Mouse (Mus musculus): ENCODE data around the gene Kif27. TPM values are rescaled to one million over a fixed set of nuclear protein-coding genes. Genes with fewer than 3 reads are reported as not detected.

Gene Kif27
- polyA plus RNA-seq, 1 experiment from 2014 or later, result 0.86 TPM

DNA sequence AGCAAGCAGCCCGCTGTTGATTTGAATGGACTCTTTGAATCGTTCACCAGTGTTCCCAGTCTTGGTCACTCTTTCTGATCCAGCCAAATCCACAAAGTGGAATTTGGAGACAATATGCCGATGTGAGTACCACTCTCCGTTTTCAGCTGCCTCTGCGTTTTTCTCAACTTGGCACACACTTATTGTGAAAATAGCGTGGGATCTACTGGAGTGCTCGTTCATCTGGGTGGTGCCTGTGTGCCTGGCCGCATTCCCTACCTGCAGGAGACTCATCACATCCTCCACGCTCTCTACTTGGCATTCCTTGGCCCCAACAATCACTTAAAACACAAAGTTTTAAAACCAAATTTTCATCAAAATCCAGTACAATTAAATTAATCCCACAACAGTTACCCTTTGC lies 14.4 kb downstream of the Kif27 start:
- Histone ChIP-seq H3K27ac (replicated peaks) (no peak overlapping the region), H3K4me1 (no peaks in the 10 kb centered on the region), H3K36me3 (replicated peaks) (no peaks in the 10 kb centered on the region), H3K9me3 (no peaks in the 10 kb centered on the region), H3K4me3 (no peak overlapping the region), H3K27me3 (replicated peaks; ENCODE audit: low read depth, poor library complexity, severe bottlenecking) (no peaks in the 10 kb centered on the region)
- DNase-seq (ENCODE audit: low spot score), result no peak
- WGBS, result 88% methylated on average over 9 of the region's 9 CpGs

DNA sequence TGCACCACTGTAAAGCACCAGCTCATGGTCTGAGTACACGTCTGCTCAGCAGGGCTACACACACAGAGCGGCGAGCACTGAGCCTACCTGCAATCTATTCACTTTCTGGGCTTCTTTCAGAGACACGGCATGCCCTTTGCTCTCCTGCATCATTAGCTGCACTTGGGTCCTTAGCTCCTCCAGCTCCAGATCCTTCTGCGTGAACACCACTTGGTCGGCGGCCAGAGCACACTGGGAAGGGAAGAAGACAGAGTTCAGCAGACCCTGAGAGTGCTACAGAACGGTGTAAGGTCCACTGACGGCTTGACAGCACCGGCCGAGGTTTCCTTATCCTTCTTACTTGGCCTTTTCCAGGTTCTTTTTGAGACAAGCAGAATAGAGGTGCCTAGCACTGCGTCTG lies 21.5 kb downstream of the Kif27 start:
- Histone ChIP-seq H3K36me3 (replicated peaks) (no peaks in the 10 kb centered on the region), H3K27me3 (replicated peaks; ENCODE audit: low read depth, poor library complexity, severe bottlenecking) (no peaks in the 10 kb centered on the region), H3K9me3 (0 out of 2 replicates have a peak, but pooled peaks cover 2% of the 10 kb centered on the region), H3K4me3 (no peak overlapping the region), H3K4me1 (no peaks in the 10 kb centered on the region), H3K27ac (replicated peaks) (no peak overlapping the region)
- no peak for DNase-seq (ENCODE audit: low spot score)
- WGBS, result 82% methylated on average over 12 of the region's 12 CpGs

DNA sequence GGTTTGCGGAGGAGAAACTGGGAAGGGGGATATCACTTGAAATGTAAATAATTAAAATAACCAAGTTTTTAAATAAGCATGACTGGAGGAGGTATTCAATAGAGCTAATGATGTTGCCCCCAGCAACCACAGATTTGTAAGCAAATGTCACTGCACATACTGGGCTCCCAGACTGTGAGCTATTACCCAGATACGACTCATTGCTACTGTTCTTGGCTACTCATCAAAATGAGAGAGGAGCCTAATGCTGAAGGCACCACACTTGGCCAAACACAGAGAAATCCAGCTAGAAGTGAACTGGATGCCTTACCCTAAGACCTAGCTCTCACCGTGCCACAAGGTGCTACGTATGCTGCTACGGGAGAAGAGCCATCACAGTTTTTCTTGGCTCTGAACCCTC lies 24.8 kb downstream of the Kif27 start:
- H3K4me3 ChIP-seq, result no peak overlapping the region
- 95% methylated on average over 5 of the region's 5 CpGs for WGBS
- H3K27me3 ChIP-seq (replicated peaks; ENCODE audit: low read depth, poor library complexity, severe bottlenecking), result no peaks in the 10 kb centered on the region
- DNase-seq (ENCODE audit: low spot score), result no peak
- 0 out of 2 replicates have a peak, but pooled peaks cover 2% of the 10 kb centered on the region for H3K9me3 ChIP-seq
- no peak overlapping the region for H3K27ac ChIP-seq (replicated peaks)
- H3K4me1 ChIP-seq, result no peaks in the 10 kb centered on the region
- no peaks in the 10 kb centered on the region for H3K36me3 ChIP-seq (replicated peaks)

DNA sequence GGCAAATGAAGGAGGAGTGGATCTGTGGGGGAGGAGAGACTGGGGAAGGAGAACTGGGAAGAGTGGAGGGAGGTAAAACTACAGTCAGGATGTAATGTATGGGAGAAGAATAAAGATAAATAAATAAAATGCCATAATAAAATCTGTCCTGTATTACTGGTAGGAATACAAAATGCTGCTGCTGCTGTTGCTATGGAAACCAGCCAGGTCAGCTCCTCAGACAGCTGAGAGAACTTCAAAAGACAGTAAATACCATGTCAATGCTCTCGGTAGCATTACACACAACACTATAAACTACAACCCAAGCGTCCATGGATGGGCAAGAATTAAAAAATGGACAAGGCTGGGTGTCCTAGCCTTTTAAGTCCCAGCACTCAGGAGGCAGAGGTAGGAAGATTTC lies 41.2 kb downstream of the Kif27 start:
- H3K27ac ChIP-seq (replicated peaks), result no peak overlapping the region
- no peaks in the 10 kb centered on the region for H3K4me1 ChIP-seq
- no peak for DNase-seq (ENCODE audit: low spot score)
- no peaks in the 10 kb centered on the region for H3K9me3 ChIP-seq
- H3K4me3 ChIP-seq, result no peak overlapping the region
- WGBS, result 77% methylated on average over 2 of the region's 2 CpGs
- no peaks in the 10 kb centered on the region for H3K36me3 ChIP-seq (replicated peaks)
- H3K27me3 ChIP-seq (replicated peaks; ENCODE audit: low read depth, poor library complexity, severe bottlenecking), result no peaks in the 10 kb centered on the region

DNA sequence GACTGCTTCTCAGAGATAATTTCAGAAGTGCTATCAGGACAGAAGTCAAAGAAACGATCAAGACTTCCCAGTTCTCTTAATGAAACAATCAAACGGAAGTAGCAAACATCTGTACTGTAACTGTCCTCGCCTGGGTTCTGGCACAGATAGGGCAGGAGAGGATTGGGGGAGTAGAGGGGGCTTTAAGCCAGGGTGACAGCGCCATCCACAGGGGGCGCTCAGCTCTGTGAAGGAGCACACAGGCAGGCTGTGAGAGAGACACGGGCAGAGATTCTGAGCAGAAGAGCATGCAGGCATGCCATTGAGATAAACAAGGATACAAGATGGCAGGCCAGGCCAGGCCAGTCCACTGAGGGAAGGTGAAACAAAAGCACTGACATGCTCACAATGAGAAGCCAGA lies 43.9 kb downstream of the Kif27 start:
- Histone ChIP-seq H3K36me3 (replicated peaks) (no peaks in the 10 kb centered on the region), H3K4me3 (no peak overlapping the region), H3K27me3 (replicated peaks; ENCODE audit: low read depth, poor library complexity, severe bottlenecking) (no peaks in the 10 kb centered on the region), H3K9me3 (no peaks in the 10 kb centered on the region), H3K4me1 (no peaks in the 10 kb centered on the region), H3K27ac (replicated peaks) (no peak overlapping the region)
- no peak for DNase-seq (ENCODE audit: low spot score)
- 65% methylated on average over 6 of the region's 6 CpGs for WGBS

DNA sequence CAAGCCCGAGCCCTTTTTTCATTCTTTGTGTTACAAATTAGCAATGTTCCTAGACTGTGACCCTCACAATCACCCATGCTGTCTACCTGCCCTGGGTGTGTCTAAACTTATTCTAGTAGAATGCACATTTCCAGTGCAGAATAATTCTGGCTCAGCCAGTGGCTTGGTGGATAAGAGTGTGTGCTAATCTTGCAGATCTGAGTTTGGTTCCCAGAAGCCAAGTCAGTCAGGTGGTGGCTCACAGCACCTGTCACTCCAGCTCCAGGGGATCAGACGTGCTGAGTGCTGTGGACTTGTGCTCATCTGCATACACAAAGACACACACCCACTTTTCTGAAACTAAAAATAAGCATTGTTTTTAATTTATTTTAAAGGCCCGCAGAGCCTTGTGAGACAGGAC lies 45.2 kb downstream of the Kif27 start:
- 74% methylated on average over 3 of the region's 3 CpGs for WGBS
- DNase-seq (ENCODE audit: low spot score), result no peak
- Histone ChIP-seq H3K36me3 (replicated peaks) (no peaks in the 10 kb centered on the region), H3K27me3 (replicated peaks; ENCODE audit: low read depth, poor library complexity, severe bottlenecking) (no peaks in the 10 kb centered on the region), H3K4me3 (no peak overlapping the region), H3K9me3 (no peaks in the 10 kb centered on the region), H3K4me1 (no peaks in the 10 kb centered on the region), H3K27ac (replicated peaks) (no peak overlapping the region)

DNA sequence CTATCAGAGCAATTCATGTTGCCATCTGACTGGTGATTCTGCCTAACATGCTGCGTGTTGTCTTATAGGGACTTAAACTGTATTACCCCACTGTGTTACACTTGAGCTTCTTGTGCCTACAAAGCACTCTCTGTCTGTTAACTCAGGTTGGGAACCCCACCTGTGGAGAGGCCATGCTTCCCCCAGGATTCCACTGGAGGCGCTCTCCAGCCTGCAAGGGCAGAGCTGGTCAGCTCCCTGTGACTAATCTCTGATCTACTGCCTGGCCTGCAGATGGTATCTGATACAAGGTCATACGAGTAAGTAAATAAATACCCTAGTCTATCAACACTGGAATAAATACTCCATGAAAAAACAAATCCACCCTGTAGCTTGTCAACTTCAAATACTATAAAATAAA lies 47.6 kb downstream of the Kif27 start:
- Histone ChIP-seq H3K9me3 (no peaks in the 10 kb centered on the region), H3K27ac (replicated peaks) (no peak overlapping the region), H3K27me3 (replicated peaks; ENCODE audit: low read depth, poor library complexity, severe bottlenecking) (no peaks in the 10 kb centered on the region), H3K36me3 (replicated peaks) (no peaks in the 10 kb centered on the region), H3K4me1 (no peaks in the 10 kb centered on the region), H3K4me3 (no peak overlapping the region)
- 33% methylated on average over 3 of the region's 3 CpGs for WGBS
- DNase-seq (ENCODE audit: low spot score), result no peak

DNA sequence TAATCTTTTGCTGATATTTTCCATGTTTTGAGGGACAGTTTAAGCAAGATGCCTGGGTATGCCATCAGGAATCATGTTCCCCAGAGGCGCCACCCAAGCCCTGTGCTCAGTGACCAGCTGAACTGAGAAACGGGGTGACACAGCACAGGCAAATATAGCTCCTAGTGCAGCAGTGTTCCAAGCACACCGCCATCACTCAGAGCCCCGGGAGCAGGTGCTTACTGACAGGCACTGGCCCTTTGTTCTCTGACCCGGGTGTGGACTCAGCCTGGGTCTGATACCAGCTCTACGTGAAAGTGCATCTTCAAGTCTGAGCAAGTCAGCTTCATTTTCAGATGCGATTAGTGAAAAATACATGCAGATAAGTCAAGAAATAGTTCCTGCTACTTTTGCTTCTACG lies 49.4 kb downstream of the Kif27 start:
- no peak overlapping the region for H3K4me3 ChIP-seq
- H3K36me3 ChIP-seq (replicated peaks), result no peaks in the 10 kb centered on the region
- peaks cover 4% of the 10 kb centered on the region for H3K4me1 ChIP-seq
- no peak for DNase-seq (ENCODE audit: low spot score)
- H3K9me3 ChIP-seq, result no peaks in the 10 kb centered on the region
- 73% methylated on average over 8 of the region's 8 CpGs for WGBS
- no peaks in the 10 kb centered on the region for H3K27me3 ChIP-seq (replicated peaks; ENCODE audit: low read depth, poor library complexity, severe bottlenecking)
- no peak overlapping the region for H3K27ac ChIP-seq (replicated peaks)

DNA sequence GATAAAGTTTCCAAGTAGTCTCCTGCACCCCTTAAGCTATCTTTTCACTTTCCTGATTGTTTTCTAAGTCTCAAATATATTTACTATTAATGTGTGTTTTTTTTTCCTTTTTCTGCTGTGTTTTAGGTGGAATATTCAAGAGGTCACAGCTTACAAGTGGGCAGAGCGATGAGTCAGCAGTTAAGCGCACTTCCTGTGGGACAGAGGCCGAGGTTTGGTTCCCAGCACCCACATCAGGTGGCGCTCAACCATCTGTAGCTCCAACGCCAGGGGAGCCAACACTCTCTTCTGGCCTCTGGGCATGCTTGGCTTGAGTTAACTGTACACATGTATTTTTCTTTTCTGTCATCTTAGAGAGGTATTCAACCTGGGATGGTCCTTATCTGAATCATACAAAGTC lies 51.5 kb downstream of the Kif27 start:
- no peak overlapping the region for H3K27ac ChIP-seq (replicated peaks)
- no peaks in the 10 kb centered on the region for H3K9me3 ChIP-seq
- 90% methylated on average over 5 of the region's 5 CpGs for WGBS
- H3K36me3 ChIP-seq (replicated peaks), result no peaks in the 10 kb centered on the region
- no peaks in the 10 kb centered on the region for H3K27me3 ChIP-seq (replicated peaks; ENCODE audit: low read depth, poor library complexity, severe bottlenecking)
- no peak for DNase-seq (ENCODE audit: low spot score)
- H3K4me1 ChIP-seq, result peaks cover 4% of the 10 kb centered on the region
- no peak overlapping the region for H3K4me3 ChIP-seq

DNA sequence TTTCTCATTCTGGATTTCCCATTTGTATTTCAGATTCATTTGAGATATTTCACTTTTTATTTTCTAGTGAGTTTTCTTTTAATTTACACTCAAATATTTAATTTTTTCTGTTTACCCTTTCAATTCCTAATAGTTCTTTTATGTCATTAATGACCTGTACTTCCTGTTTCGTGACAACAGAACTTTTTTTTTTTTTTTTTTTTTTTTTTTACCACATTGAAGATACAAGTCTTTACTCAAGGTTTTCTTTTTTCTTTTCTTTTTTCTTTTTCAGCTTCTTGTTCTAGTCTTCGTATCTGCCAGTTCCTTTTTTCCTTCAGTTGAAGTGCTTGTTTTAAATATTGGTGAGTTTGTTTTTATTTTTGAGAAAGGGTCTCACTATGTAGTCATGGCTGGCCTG lies 53.7 kb downstream of the Kif27 start:
- H3K9me3 ChIP-seq, result no peaks in the 10 kb centered on the region
- H3K27ac ChIP-seq (replicated peaks), result no peak overlapping the region
- 88% methylated on average over 2 of the region's 2 CpGs for WGBS
- no peaks in the 10 kb centered on the region for H3K27me3 ChIP-seq (replicated peaks; ENCODE audit: low read depth, poor library complexity, severe bottlenecking)
- DNase-seq (ENCODE audit: low spot score), result no peak
- no peak overlapping the region for H3K4me3 ChIP-seq
- H3K4me1 ChIP-seq, result peaks cover 4% of the 10 kb centered on the region
- H3K36me3 ChIP-seq (replicated peaks), result no peaks in the 10 kb centered on the region

DNA sequence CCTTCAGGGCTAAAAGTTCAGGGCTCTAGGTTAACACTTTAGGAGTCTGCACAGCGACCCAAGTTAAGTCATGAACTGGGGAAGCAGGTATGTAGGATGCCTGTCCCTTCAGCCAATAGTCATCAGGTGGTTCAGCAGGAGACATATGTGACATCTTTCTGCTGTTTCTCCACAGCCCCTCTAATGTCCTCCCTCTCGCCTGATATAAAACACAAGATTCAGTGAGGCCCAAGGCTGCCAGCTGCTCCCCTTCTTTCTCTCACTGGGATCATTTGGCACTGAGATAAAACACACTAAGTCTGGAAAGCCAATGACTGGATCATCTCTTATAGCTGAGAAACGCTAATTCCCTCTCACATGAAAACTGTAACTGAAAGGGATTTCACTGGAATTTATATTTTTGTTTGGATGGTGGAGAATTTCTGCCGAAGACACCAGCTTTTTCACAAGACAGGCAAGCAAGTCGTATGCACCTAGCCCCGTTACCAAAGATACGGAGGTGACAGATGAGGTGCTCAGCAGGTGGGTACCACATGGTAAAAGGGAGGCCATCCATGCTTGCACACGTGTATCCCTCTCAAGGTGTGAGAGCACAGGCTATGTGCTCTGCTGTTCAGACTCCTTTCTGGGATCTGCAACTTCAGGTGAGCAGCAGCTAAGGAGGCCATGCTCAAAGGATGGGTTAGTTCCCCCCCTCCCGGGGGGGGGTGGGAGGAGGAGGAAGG lies 56.3 kb downstream of the Kif27 start:
- H3K9me3 ChIP-seq, result no peaks in the 10 kb centered on the region
- DNase-seq (ENCODE audit: low spot score), result no peak
- H3K4me3 ChIP-seq, result no peak overlapping the region
- H3K4me1 ChIP-seq, result peaks cover 4% of the 10 kb centered on the region
- no peaks in the 10 kb centered on the region for H3K36me3 ChIP-seq (replicated peaks)
- no peak overlapping the region for H3K27ac ChIP-seq (replicated peaks)
- no peaks in the 10 kb centered on the region for H3K27me3 ChIP-seq (replicated peaks; ENCODE audit: low read depth, poor library complexity, severe bottlenecking)
- 82% methylated on average over 9 of the region's 9 CpGs for WGBS

DNA sequence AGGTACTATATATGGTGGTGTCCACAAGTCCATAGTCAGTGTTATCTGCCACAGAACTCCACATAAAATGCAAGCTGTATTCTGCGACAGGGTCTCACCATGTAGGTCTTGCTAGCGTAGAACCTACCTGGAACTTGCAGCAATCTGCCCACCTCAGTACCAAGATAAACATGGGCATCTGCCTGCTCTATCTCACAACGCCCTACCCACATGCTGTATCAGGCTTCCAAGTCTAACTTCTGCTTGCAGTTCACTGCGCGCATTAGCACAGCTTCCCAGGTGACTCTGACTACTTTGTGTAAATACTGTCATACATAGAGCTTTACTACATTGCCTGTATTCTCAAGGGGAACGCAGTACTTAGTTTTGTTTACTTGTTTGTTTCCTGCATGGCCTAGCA lies 57.0 kb downstream of the Kif27 start:
- 93% methylated on average over 6 of the region's 6 CpGs for WGBS
- DNase-seq (ENCODE audit: low spot score), result no peak
- Histone ChIP-seq H3K27me3 (replicated peaks; ENCODE audit: low read depth, poor library complexity, severe bottlenecking) (no peaks in the 10 kb centered on the region), H3K4me1 (peaks cover 4% of the 10 kb centered on the region), H3K4me3 (no peak overlapping the region), H3K36me3 (replicated peaks) (no peaks in the 10 kb centered on the region), H3K9me3 (no peaks in the 10 kb centered on the region), H3K27ac (replicated peaks) (no peak overlapping the region)

DNA sequence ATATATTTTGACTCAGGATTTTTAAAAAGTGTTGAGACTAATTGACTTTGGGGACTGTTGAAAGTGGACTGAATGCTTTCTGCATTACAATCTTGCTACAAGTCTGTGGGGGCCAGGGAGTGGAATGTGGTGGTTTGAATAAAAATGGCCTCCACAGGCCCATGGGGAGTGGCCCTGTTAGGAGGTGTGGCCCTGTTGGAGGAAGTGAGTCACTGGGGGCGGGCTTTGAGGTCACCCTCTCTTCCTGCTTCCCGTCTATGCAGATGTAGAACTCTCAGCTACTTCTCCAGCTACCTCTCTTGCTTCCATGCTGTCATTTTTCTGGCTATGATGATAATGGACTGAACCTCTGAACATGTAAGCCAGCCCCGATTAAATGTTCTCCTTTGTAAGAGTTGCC lies 60.2 kb downstream of the Kif27 start:
- Histone ChIP-seq H3K27me3 (replicated peaks; ENCODE audit: low read depth, poor library complexity, severe bottlenecking) (no peaks in the 10 kb centered on the region), H3K4me1 (no peaks in the 10 kb centered on the region), H3K9me3 (no peaks in the 10 kb centered on the region), H3K27ac (replicated peaks) (no peak overlapping the region), H3K36me3 (replicated peaks) (no peaks in the 10 kb centered on the region), H3K4me3 (no peak overlapping the region)
- no peak for DNase-seq (ENCODE audit: low spot score)
- WGBS, result 83% methylated on average over 3 of the region's 3 CpGs
